Mouse (Mus musculus) hindbrain, embryonic 12.5 days (tissue): Measurements from ENCODE around the gene Txnrd1. TPM values are rescaled to one million over a fixed set of nuclear protein-coding genes. Genes with fewer than 3 reads are reported as not detected.

Experiments used
- ATAC-seq: fragments of 200-750 bp; cut with Nextera tagmentation; 2 replicates; pipeline ENCODE4 v1.8.0; 2017; ENCODE audit warnings: moderate TSS enrichment; ENCODE audit not compliant: low FRiP score
- H3K27ac ChIP-seq: fragments of 300-500 bp; sonication (generic); 2 replicates; pipeline ENCODE4 v1.5.1; 2016; ENCODE audit warnings: mild to moderate bottlenecking
- H3K27me3 ChIP-seq: fragments of 300-500 bp; sonication (generic); 2 replicates; pipeline ENCODE4 v1.6.1; 2016; ENCODE audit warnings: mild to moderate bottlenecking
- H3K36me3 ChIP-seq: fragments of 300-500 bp; sonication (generic); 2 replicates; pipeline ENCODE4 v1.6.1; 2016; ENCODE audit warnings: mild to moderate bottlenecking
- H3K4me1 ChIP-seq: fragments of 300-500 bp; sonication (generic); 2 replicates; pipeline ENCODE4 v1.6.1; 2016
- H3K4me2 ChIP-seq: fragments of 300-500 bp; sonication (generic); replicated peaks from 2 replicates; pipeline ENCODE4 v1.6.1; 2016; ENCODE audit warnings: mild to moderate bottlenecking
- H3K4me3 ChIP-seq: fragments of 300-500 bp; sonication (generic); 2 replicates; pipeline ENCODE4 v1.5.1; 2016; ENCODE audit warnings: mild to moderate bottlenecking
- H3K9ac ChIP-seq: fragments of 300-500 bp; sonication (generic); 2 replicates; pipeline ENCODE4 v1.6.1; 2016; ENCODE audit warnings: mild to moderate bottlenecking, moderate library complexity
- H3K9me3 ChIP-seq: fragments of 300-500 bp; sonication (generic); replicated peaks from 2 replicates; pipeline ENCODE4 v1.6.1; 2016; ENCODE audit warnings: mild to moderate bottlenecking
- WGBS: fragments of 180-500 bp; shearing (Covaris S2); methylation state at CpG from one replicate; pipeline ENCODE4 v1.1.7; 2016; 5-methylcytosine and 5-hydroxymethylcytosine counted together
- polyA plus RNA-seq: library from polyadenylated mRNA; unstranded; fragments of >200 nt; fragmentation: Nextera tagmentation; extraction: Ambion mirVana; gene quantifications from 2 replicates; pipeline ENCODE4 v1.2.1, GENCODE M21; 2016

Txnrd1 gene
- polyA plus RNA-seq, 1 experiment from 2014 or later = 155 TPM

GRCm38 (mm10) chr10:82858032-82858680, 24.4 kb downstream of the Txnrd1 start:
- Histone ChIP-seq H3K27ac (no peak overlapping the region), H3K4me2 (peak overlapping the region; percentile 60), H3K4me1 (peaks cover 19% of the 10 kb centered on the region), H3K27me3 (no peaks in the 10 kb centered on the region), H3K4me3 (peak overlapping the region; percentile 76; the same call in 1 of the 2 replicates), H3K9me3 (no peaks in the 10 kb centered on the region), H3K36me3 (no peaks in the 10 kb centered on the region), H3K9ac (no peak overlapping the region)
- WGBS = 57% methylated on average over 10 of the region's 10 CpGs
- ATAC-seq = no peak

DNA sequence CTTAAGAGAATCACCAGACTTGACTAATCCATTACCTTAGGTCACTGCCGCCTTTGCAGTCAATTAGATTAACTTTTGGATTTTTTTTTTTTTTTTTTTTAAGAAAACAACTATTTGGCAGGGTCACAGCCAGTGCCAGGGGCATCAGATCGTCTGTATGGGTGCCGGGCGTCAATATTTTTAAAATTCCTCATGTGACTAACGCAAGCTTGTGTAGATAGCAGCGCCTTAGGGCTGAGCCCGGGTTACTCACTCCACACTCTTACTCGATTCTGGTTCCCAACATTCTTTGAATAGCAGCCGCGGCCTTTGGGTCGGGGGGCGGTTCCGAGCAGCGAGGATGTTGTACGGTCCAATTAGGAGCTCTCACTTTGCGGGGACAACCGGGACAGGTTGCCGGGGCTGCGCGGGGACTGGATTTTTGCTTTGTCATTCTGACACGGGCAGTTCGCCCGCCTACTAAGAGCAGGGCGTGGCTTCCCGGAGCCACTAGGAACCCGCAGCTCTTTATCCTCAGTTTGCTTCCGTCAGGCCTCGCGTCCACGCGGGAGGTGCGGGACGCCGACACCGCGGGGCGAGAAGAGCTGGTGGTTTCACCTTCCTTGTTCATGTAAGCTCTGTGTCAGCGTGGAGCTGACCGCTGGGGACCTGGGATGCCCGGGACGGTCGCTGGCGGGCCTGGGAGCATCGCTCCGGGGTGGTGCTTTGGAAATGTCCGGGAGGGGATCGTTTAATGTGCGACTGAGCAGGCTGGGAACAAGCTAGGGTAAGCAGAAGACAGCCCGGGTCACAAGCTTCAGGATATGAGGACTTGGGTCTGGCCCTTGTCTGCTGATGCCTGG, 25.2 kb downstream of the Txnrd1 start:
- H3K4me3 ChIP-seq = peak overlapping the region; percentile 76
- H3K9ac ChIP-seq = peak overlapping the region; percentile 86
- peaks cover 6% of the 10 kb centered on the region for H3K36me3 ChIP-seq
- under 1% methylated on average over 49 of the region's 49 CpGs for WGBS
- no peaks in the 10 kb centered on the region for H3K27me3 ChIP-seq
- ATAC-seq = peak; percentile 83
- H3K27ac ChIP-seq = peak overlapping the region; percentile 91
- peaks cover 26% of the 10 kb centered on the region for H3K4me1 ChIP-seq
- H3K9me3 ChIP-seq = no peaks in the 10 kb centered on the region
- H3K4me2 ChIP-seq = peak overlapping the region; percentile 60

DNA sequence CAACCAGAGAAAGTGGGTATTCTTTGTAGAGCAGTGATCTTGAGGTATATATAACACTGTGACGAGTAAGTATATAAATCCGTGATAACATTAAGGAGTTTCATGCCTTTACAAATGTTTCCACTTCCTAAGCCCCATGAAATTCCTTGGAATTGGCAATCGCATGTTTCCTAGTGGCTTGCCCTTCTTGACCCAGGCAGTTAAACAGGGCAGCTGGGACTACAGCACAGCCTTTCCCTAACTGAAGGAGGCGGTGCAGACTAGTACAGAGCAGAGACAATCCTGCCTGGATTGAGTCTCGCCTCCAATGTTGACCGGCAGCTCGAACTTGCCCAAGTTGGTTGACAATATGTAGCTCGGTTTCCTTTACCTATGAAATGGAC, 25.8 kb downstream of the Txnrd1 start:
- Histone ChIP-seq H3K27ac (peak overlapping the region; percentile 91), H3K4me1 (peaks cover 27% of the 10 kb centered on the region), H3K27me3 (no peaks in the 10 kb centered on the region), H3K4me2 (peak overlapping the region; percentile 60), H3K9ac (peak overlapping the region; percentile 86), H3K4me3 (peak overlapping the region; percentile 76), H3K9me3 (no peaks in the 10 kb centered on the region), H3K36me3 (peaks cover 12% of the 10 kb centered on the region)
- under 1% methylated on average over 8 of the region's 8 CpGs for WGBS
- ATAC-seq = peak; percentile 75

DNA sequence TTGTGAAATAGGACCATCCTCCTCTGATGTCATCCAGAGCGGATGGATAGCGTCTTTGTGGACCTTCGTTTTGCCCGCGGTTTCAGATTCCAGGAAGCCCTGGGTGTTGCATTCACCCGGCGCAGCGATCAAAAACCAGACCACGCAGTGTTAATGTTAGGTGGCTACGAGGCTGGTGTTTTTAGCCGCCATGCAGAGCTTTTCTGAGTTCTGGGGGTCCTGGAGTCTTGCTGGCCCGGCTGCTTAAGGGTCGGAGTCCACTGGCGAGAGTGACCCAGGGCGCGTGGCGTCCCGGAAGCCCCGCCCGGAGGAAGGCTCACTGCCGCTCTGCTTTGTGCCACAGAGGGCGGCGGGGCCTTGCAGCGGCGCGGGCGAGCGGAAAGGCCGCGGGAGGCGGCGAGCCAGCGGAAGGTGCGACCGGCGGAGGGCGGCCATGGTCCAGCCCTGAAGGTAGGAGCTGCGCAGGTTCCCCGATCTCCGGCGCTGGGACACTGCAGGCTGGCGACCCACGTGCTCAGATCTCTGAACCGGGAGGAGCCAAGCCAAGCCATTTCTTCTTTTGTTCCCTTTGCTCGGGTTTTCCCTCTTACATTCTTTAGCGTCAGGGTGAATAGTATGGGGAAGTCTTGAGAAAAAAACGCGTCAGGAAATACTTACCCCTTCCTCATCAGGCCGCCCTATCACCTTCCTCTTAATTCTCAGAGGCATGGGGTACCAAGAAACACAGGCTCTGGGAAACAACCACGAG, 26.6 kb downstream of the Txnrd1 start:
- Histone ChIP-seq H3K27ac (peak overlapping the region; percentile 91), H3K9ac (peak overlapping the region; percentile 86), H3K36me3 (peaks cover 16% of the 10 kb centered on the region), H3K4me2 (peak overlapping the region; percentile 60), H3K9me3 (no peaks in the 10 kb centered on the region), H3K27me3 (no peaks in the 10 kb centered on the region), H3K4me3 (peak overlapping the region; percentile 76), H3K4me1 (peaks cover 27% of the 10 kb centered on the region)
- ATAC-seq = peak; percentile 59
- WGBS = under 1% methylated on average over 48 of the region's 50 CpGs

DNA sequence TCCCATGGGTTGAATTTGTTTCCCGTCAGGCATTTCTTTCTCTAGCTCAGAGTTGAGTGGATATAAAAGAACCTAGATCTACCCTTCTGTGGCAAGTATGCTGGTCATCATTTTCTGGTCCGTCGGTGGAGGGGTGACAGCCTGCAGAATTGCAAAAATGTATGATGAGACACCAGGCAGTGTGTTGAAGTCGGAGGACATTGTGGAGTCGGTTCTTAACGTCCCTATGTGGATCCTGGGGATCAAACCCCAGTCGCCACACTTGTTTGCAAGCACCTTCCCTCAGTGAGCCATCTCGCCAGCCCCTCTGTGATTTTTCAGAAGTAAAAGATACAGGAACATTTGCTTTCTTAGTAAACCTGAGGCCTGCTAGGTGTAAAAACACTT, 27.2 kb downstream of the Txnrd1 start:
- Histone ChIP-seq H3K4me1 (peaks cover 30% of the 10 kb centered on the region), H3K36me3 (peaks cover 16% of the 10 kb centered on the region), H3K4me3 (peak overlapping the region; percentile 76), H3K9ac (peak overlapping the region; percentile 86), H3K27ac (peak overlapping the region; percentile 91), H3K27me3 (no peaks in the 10 kb centered on the region), H3K9me3 (no peaks in the 10 kb centered on the region), H3K4me2 (peak overlapping the region; percentile 60)
- ATAC-seq = no peak
- WGBS = 7% methylated on average over 8 of the region's 8 CpGs

DNA sequence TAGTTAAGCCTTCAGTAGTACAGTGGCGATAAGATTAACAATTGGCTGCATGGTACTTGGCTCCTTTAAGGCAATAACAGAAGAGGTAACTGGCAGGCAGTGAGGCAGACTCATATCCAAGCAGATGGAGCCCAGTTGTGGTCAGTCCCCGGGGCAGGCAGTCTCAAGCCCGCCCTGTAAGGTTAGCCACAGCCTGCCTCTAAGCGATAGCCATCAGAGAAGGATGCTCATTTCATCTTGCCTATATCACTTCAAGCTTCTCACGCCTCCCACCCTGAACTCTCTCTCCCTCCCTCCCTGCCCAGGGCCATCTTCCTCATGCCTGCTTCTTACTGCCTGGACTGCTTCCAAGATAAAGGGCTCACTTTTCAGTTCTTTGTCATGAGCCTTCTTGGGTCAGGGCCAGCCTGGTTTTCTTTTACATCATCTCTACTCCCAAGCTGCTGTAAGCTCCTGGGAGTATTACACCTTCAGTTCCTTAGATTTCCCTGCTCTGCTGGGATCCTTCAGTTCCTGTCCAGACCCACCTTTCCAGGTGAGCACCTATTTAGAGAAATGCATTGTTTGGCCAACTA, 29.4 kb downstream of the Txnrd1 start:
- no peaks in the 10 kb centered on the region for H3K27me3 ChIP-seq
- H3K9me3 ChIP-seq = no peaks in the 10 kb centered on the region
- H3K4me3 ChIP-seq = no peak overlapping the region
- peaks cover 34% of the 10 kb centered on the region for H3K4me1 ChIP-seq
- H3K9ac ChIP-seq = 0 out of 2 replicates have a peak overlapping the region, but pooled peaks have one; percentile 2
- ATAC-seq = no peak
- 0 out of 2 replicates have a peak overlapping the region, but pooled peaks have one; percentile 0 for H3K4me2 ChIP-seq
- no peak overlapping the region for H3K27ac ChIP-seq
- peaks cover 24% of the 10 kb centered on the region for H3K36me3 ChIP-seq
- WGBS = 88% methylated on average over 5 of the region's 5 CpGs

GRCm38 (mm10) chr10:82863827-82864226, 30.1 kb downstream of the Txnrd1 start:
- Histone ChIP-seq H3K36me3 (peaks cover 27% of the 10 kb centered on the region), H3K4me1 (peaks cover 34% of the 10 kb centered on the region), H3K4me3 (no peak overlapping the region), H3K27me3 (no peaks in the 10 kb centered on the region), H3K9ac (no peak overlapping the region), H3K9me3 (no peaks in the 10 kb centered on the region), H3K27ac (no peak overlapping the region), H3K4me2 (no peak overlapping the region)
- ATAC-seq = no peak
- 86% methylated on average over 7 of the region's 7 CpGs for WGBS

DNA sequence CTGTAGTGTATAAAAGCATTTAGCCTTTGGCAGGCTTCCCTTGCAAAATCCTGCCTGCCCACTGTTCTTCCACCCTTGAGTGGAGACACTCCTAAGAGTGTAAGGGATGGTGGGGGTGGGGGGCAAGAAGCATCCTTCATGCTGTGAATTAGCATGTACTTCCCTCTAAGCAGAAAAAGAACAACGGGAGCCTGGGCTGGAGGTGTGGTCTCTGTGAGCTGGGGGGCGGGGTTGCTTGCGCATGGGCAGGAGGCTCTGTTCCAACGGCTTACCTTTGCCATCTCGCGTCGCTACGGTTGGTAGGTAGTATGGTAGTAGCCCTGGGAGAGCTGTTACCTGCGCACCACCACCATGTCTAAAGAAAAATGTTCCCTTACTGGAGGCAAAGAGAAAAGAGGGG, 32.6 kb downstream of the Txnrd1 start, which contains the start of gene Eid3:
TSS of gene Eid3 (plus strand) at position 271 of the 400 bp plus-strand sequence.
- ATAC-seq = no peak

GRCm38 (mm10) chr10:82866832-82867231, 33.1 kb downstream of the Txnrd1 start:
- Histone ChIP-seq H3K4me2 (no peak overlapping the region), H3K9me3 (no peaks in the 10 kb centered on the region), H3K27me3 (no peaks in the 10 kb centered on the region), H3K4me3 (no peak overlapping the region), H3K9ac (no peak overlapping the region), H3K36me3 (peaks cover 35% of the 10 kb centered on the region), H3K4me1 (peaks cover 28% of the 10 kb centered on the region), H3K27ac (no peak overlapping the region)
- ATAC-seq = no peak
- 91% methylated on average over 18 of the region's 18 CpGs for WGBS

More for the DNA sequence above, 32.6 kb downstream of the Txnrd1 start, which contains the start of gene Eid3:
- Histone ChIP-seq H3K9me3 (no peaks in the 10 kb centered on the region), H3K4me1 (peaks cover 33% of the 10 kb centered on the region), H3K4me3 (no peak within 1 kb of the TSS), H3K36me3 (peaks cover 35% of the 10 kb centered on the region), H3K4me2 (no peak within 1 kb of the TSS), H3K27me3 (no peaks in the 10 kb centered on the region), H3K27ac (no peak within 1 kb of the TSS), H3K9ac (no peak within 1 kb of the TSS)
- WGBS = 67% methylated on average over 9 of the region's 9 CpGs

DNA sequence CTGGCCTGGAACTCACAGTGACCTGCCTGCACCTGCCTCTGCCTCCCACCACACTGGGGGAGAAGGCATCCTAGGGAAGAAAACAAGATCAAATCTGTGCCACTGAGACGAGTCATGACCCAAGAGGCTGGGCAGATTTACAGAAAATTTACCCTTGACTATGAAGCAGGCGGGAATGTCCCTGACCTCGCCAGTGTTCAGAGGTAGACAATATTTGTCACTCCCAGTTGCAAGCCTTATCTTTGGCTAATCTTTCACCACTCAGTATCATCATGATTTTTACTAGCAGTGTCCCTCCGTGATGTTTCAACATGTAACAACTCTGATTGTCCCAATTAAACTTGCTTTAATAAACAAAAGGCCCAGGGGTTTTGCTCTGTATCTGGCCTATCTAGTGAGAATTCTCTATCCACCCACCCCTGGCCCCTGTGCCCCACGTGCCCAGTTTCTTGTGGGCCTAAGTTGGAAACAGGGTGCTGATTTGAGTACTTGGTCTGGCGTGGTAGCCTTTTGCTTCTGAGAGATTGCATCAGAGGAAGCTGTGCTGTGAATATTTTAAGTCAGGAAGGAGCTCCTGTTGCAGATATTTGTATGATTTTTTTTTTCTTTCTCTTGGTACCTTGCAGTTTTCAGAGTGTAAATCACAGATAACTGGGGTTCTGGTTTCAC, 34.8 kb downstream of the Txnrd1 start:
- no peak overlapping the region for H3K27ac ChIP-seq
- WGBS = 87% methylated on average over 6 of the region's 6 CpGs
- H3K4me2 ChIP-seq = no peak overlapping the region
- H3K9ac ChIP-seq = no peak overlapping the region
- peaks cover 17% of the 10 kb centered on the region for H3K4me1 ChIP-seq
- no peaks in the 10 kb centered on the region for H3K27me3 ChIP-seq
- peaks cover 32% of the 10 kb centered on the region for H3K36me3 ChIP-seq
- no peak for ATAC-seq
- H3K9me3 ChIP-seq = no peaks in the 10 kb centered on the region
- H3K4me3 ChIP-seq = no peak overlapping the region

DNA sequence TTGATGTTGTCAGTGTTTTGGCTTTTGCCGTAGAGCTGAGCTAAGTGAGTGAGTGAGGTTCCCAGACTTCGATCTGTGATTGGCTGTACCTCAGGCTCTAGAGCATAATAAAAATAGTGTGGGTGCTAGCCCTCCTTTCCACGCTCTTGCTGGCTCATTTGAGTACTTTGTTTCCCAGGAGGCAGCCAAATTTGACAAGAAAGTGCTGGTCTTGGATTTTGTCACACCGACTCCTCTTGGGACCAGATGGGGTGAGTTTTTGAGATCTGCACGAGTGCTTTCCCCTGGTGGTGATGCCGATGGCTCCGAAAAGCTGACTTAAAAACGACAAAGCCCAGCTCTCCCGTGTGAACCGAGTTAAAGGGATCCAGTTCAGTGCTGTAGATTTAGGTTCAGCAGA, 41.7 kb downstream of the Txnrd1 start:
- Histone ChIP-seq H3K9ac (no peak overlapping the region), H3K4me2 (no peak overlapping the region), H3K27me3 (no peaks in the 10 kb centered on the region), H3K27ac (no peak overlapping the region), H3K9me3 (no peaks in the 10 kb centered on the region), H3K4me1 (peaks cover 5% of the 10 kb centered on the region; the same call in 1 of the 2 replicates), H3K4me3 (no peak overlapping the region), H3K36me3 (peaks cover 60% of the 10 kb centered on the region)
- no peak for ATAC-seq
- WGBS = 94% methylated on average over 10 of the region's 10 CpGs
